Mouse (Mus musculus) fibroblast of lung, adult 2 months (primary cell): ENCODE results near the gene Rad51b.
"Not testable (repeated sequence)": the region's sequence is repeated elsewhere in the genome, so short reads cannot be mapped to it uniquely, and the experiment has no call there.

Source experiments
- DNase-seq: peaks from one replicate; pipeline ENCODE4 v3.0.0-alpha.2; 2011; ENCODE audit warnings: low read depth

Gene Rad51b

GRCm38 (mm10) chr12:79297121-79297576, at the start of gene Rad51b:
TSS of gene Rad51b (plus strand) at chr12:79297282.
- DNase-seq: peak; percentile 83

- no peak for DNase-seq
These were observed 49.0 kb upstream of the Rad51b start for GRCm38 (mm10) chr12:79248110-79248509.

- no peak for DNase-seq
These were observed 43.6 kb upstream of the Rad51b start for GRCm38 (mm10) chr12:79253294-79254053.

GRCm38 (mm10) chr12:79254975-79255374, 42.1 kb upstream of the Rad51b start:
- no peak for DNase-seq

GRCm38 (mm10) chr12:79260154-79260553, 36.9 kb upstream of the Rad51b start:
- DNase-seq: no peak

- peak; percentile 5 for DNase-seq
These were observed 36.0 kb upstream of the Rad51b start for GRCm38 (mm10) chr12:79261035-79261434.

- no peak for DNase-seq
These were observed 24.5 kb upstream of the Rad51b start for GRCm38 (mm10) chr12:79272604-79273003.

GRCm38 (mm10) chr12:79279513-79280115, 17.5 kb upstream of the Rad51b start:
- no peak for DNase-seq

GRCm38 (mm10) chr12:79282595-79282994, 14.5 kb upstream of the Rad51b start:
- DNase-seq: no peak

GRCm38 (mm10) chr12:79292874-79293273, 4.2 kb upstream of the Rad51b start:
- DNase-seq: no peak

GRCm38 (mm10) chr12:79296126-79296816, 811 bp upstream of the Rad51b start, which contains the start of gene Zfyve26:
TSS of gene Zfyve26 (minus strand) at chr12:79296304.
- DNase-seq: peak; percentile 95

GRCm38 (mm10) chr12:79297884-79298636, 978 bp downstream of the Rad51b start:
- no peak for DNase-seq

- peak; percentile 52 for DNase-seq
These were observed 4.7 kb downstream of the Rad51b start for GRCm38 (mm10) chr12:79301802-79302201.

GRCm38 (mm10) chr12:79305131-79305530, 8.0 kb downstream of the Rad51b start:
- DNase-seq: no peak

- no peak for DNase-seq
These were observed 8.9 kb downstream of the Rad51b start for GRCm38 (mm10) chr12:79306013-79306412.

GRCm38 (mm10) chr12:79313721-79314120, 16.6 kb downstream of the Rad51b start:
- no peak for DNase-seq

GRCm38 (mm10) chr12:79317339-79317738, 20.3 kb downstream of the Rad51b start:
- no peak for DNase-seq

- DNase-seq: no peak
These were observed 23.8 kb downstream of the Rad51b start for GRCm38 (mm10) chr12:79320895-79321294.

GRCm38 (mm10) chr12:79322539-79322938, 25.5 kb downstream of the Rad51b start:
- not testable (repeated sequence) for DNase-seq

GRCm38 (mm10) chr12:79326236-79326635, 29.2 kb downstream of the Rad51b start:
- DNase-seq: no peak

GRCm38 (mm10) chr12:79326745-79327144, 29.7 kb downstream of the Rad51b start:
- DNase-seq: no peak

GRCm38 (mm10) chr12:79327868-79328267, 30.8 kb downstream of the Rad51b start:
- DNase-seq: no peak
